Mouse (Mus musculus): ENCODE data around the gene Eif6.

DNA sequence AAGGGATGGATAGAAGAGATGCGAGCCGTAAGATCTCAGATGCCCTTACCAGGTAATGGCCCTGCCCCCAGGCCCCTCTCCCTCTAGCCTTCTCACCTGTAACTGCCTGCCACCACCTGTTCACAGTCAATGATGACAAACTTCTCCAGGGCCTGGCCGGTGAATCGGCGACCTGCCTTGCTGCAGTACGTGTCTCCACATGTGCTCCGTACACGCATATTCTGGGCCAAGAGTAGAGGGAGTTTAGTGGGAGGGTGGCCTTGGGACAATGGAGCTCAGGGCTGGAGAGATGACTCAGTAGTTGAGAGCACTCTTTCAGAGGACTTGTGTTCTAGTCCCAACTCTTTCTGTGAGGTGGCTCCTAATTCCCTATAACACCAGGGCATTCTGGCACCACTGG, 4.1 kb upstream of the Eif6 start:
- no peak for TF ChIP-seq RAD21 (IDR thresholded peaks at IDR 0.05; ENCODE audit: low read depth, low read length)
- no peak for TF ChIP-seq RCOR1 (IDR thresholded peaks at IDR 0.05; ENCODE audit: low read depth, low read length)
- TF ChIP-seq USF2 (IDR thresholded peaks at IDR 0.05; ENCODE audit: borderline replicate concordance in 1 of 2, insufficient read depth in 1 of 2, low read depth in 1 of 2, low read length in 2 of 2), result no peak
- TF ChIP-seq CTCF (IDR thresholded peaks at IDR 0.05 in 2 of 3, conservative IDR thresholded peaks at IDR 0.05 in 1 of 3; ENCODE audit: control insufficient read depth in 1 of 3, insufficient read depth in 1 of 3, low read depth in 2 of 3, low read length in 3 of 3, poor library complexity in 1 of 3, severe bottlenecking in 1 of 3), result no peak
- no peak for TF ChIP-seq CHD1 (IDR thresholded peaks at IDR 0.05; ENCODE audit: low read depth, low read length)
- no peak for TF ChIP-seq TBP (IDR thresholded peaks at IDR 0.05; ENCODE audit: low read depth, low read length)
- no peak for TF ChIP-seq UBTF (IDR thresholded peaks at IDR 0.05; ENCODE audit: borderline replicate concordance, insufficient read depth, low read depth, low read length)
- no peak for TF ChIP-seq ELF1 (IDR thresholded peaks at IDR 0.05; ENCODE audit: low read depth, low read length)
- TF ChIP-seq EP300 (IDR thresholded peaks at IDR 0.05; ENCODE audit: low read depth in 1 of 2, low read length in 2 of 2), result no peak
- TF ChIP-seq GATA1 (IDR thresholded peaks at IDR 0.05; ENCODE audit: low read depth, low read length), result no peak
- TF ChIP-seq USF1 (IDR thresholded peaks at IDR 0.05; ENCODE audit: low read depth, low read length), result no peak

All from MEL (cell line).